Mouse (Mus musculus) B cell, adult 2 months (primary cell): ENCODE data around the gene Scly.
A peak's percentile ranks its signal among the peaks of the same experiment; 100 is the strongest.

ENCODE experiments used
- DNase-seq, 2 experiments: peaks; one replicate each; pipeline ENCODE4 v3.0.0; 2022

Gene Scly

GRCm38 (mm10) chr1:91301206-91301920 is 3.2 kb downstream of the Scly start:
- DNase-seq, result no peak

GRCm38 (mm10) chr1:91302021-91302420 is 3.9 kb downstream of the Scly start:
- DNase-seq, result no peak

GRCm38 (mm10) chr1:91304621-91305020 is 6.5 kb downstream of the Scly start:
- DNase-seq, result no peak

- DNase-seq, result no peak
These were observed 11.4 kb downstream of the Scly start for GRCm38 (mm10) chr1:91309366-91310085.

GRCm38 (mm10) chr1:91312273-91312672 is 14.1 kb downstream of the Scly start:
- no peak for DNase-seq

- DNase-seq, result no peak
These were observed 15.1 kb downstream of the Scly start for GRCm38 (mm10) chr1:91313251-91313650.

- DNase-seq, result no peak
These were observed 19.5 kb downstream of the Scly start for GRCm38 (mm10) chr1:91317656-91318055.

- DNase-seq, result no peak
These were observed 23.8 kb downstream of the Scly start, which contains the start of gene Espnl for GRCm38 (mm10) chr1:91321760-91322438. Gene Espnl, plus strand, starts transcription at chr1:91322075.

- DNase-seq, result no peak
These were observed 26.5 kb downstream of the Scly start for GRCm38 (mm10) chr1:91324646-91325045.

- no peak for DNase-seq
These were observed 27.4 kb downstream of the Scly start for GRCm38 (mm10) chr1:91325488-91326042.

- no peak for DNase-seq
These were observed 34.0 kb downstream of the Scly start for GRCm38 (mm10) chr1:91332102-91332501.

GRCm38 (mm10) chr1:91333582-91333981 is 35.4 kb downstream of the Scly start:
- DNase-seq, result no peak

GRCm38 (mm10) chr1:91337355-91337754 is 39.2 kb downstream of the Scly start:
- DNase-seq, result no peak

- no peak for DNase-seq
These were observed 45.9 kb downstream of the Scly start for GRCm38 (mm10) chr1:91344001-91344400.

- DNase-seq, result no peak
These were observed 47.0 kb downstream of the Scly start for GRCm38 (mm10) chr1:91344921-91345685.

- DNase-seq, result peak; percentile 76 to 78
These were observed 48.8 kb downstream of the Scly start for GRCm38 (mm10) chr1:91346892-91347291.

- DNase-seq, result no peak
These were observed 52.7 kb downstream of the Scly start, which contains the start of gene Klhl30 for GRCm38 (mm10) chr1:91350841-91351240. Gene Klhl30, plus strand, starts transcription at chr1:91351016.

GRCm38 (mm10) chr1:91351249-91351648 is 53.1 kb downstream of the Scly start:
- DNase-seq, result no peak

- DNase-seq, result no peak
These were observed 54.1 kb downstream of the Scly start for GRCm38 (mm10) chr1:91352277-91352676.

- no peak for DNase-seq
These were observed 58.0 kb downstream of the Scly start for GRCm38 (mm10) chr1:91356105-91356504.

- DNase-seq, result no peak
These were observed 64.0 kb downstream of the Scly start for GRCm38 (mm10) chr1:91362113-91362512.

- no peak for DNase-seq
These were observed 66.9 kb downstream of the Scly start for GRCm38 (mm10) chr1:91364822-91365644.
